Mouse (Mus musculus): ENCODE measurements around the gene Nup210. TPM values are rescaled to one million over a fixed set of nuclear protein-coding genes. Genes with fewer than 3 reads are reported as not detected.

Nup210 gene
- total and polyA plus RNA-seq, 3 experiments: 46.3 to 394 (median 71.5) TPM

DNA sequence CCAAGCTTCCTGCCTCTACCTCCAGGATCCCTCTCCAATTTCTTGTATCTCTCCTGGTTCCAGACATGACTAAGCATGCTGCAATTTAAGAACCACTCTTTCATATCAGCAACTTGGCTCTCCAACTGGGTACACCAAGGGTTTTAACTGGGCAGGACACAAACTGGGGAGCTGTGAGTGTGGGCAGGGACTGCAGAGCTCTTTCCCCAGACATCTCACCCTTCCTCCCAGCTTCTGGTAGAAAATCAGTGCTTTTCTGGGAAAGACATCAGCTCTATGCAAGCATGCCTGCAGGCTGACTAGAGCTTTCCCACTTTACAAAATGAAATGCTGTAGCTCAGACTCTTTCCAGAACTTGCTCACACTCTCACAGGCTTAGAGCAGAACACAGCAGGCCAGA lies 60.3 kb downstream of the Nup210 start:
- Histone ChIP-seq H3K4me1 (ENCODE audit: control insufficient read depth in 1 of 2, insufficient read depth in 2 of 2, low read length in 2 of 2) (no peaks in the 10 kb centered on the region), H3K36me3 (ENCODE audit: control insufficient read depth in 1 of 2, insufficient read depth in 2 of 2, low read length in 2 of 2) (peaks cover 0 to 7% of the 10 kb centered on the region in 2 experiments; a peak in 2 of 4 replicates), H3K9ac (ENCODE audit: control insufficient read depth, low read depth, low read length, poor library complexity, severe bottlenecking) (no peak overlapping the region), H3K9me3 (replicated peaks; ENCODE audit: insufficient read depth, low read length) (no peaks in the 10 kb centered on the region), H3K4me3 (ENCODE audit: control insufficient read depth in 1 of 2, insufficient read depth in 1 of 2, low read depth in 2 of 2, low read length in 2 of 2) (no peak overlapping the region), H3K79me2 (ENCODE audit: control insufficient read depth, insufficient read depth, low read length, poor library complexity) (no peaks in the 10 kb centered on the region), H3K27ac (ENCODE audit: control insufficient read depth, low read depth, low read length) (no peak overlapping the region), H3K27me3 (ENCODE audit: control insufficient read depth in 1 of 2, insufficient read depth in 2 of 2, low read length in 2 of 2) (no peaks in the 10 kb centered on the region)
- TF ChIP-seq ZKSCAN1 (IDR thresholded peaks at IDR 0.05; ENCODE audit: low read depth, low read length): no peak
- no peak for TF ChIP-seq POLR2A (IDR thresholded peaks at IDR 0.05; ENCODE audit: control insufficient read depth in 1 of 2, insufficient read depth in 1 of 2, low read depth in 1 of 2, low read length in 2 of 2, poor library complexity in 1 of 2)
- TF ChIP-seq MAZ (IDR thresholded peaks at IDR 0.05; ENCODE audit: low read depth, low read length): no peak
- no peak for TF ChIP-seq ZC3H11A (IDR thresholded peaks at IDR 0.05; ENCODE audit: low read depth, low read length)
- no peak for TF ChIP-seq TBP (IDR thresholded peaks at IDR 0.05; ENCODE audit: low read depth, low read length)
- TF ChIP-seq MAX (IDR thresholded peaks at IDR 0.05; ENCODE audit: low read length): no peak
- no peak for TF ChIP-seq MYB (IDR thresholded peaks at IDR 0.05; ENCODE audit: low read depth, low read length)
- no peak for TF ChIP-seq NRF1 (IDR thresholded peaks at IDR 0.05; ENCODE audit: insufficient read depth, low read depth, low read length, poor library complexity, severe bottlenecking)
- TF ChIP-seq ELF1 (IDR thresholded peaks at IDR 0.05; ENCODE audit: low read depth, low read length): no peak
- TF ChIP-seq ETS1 (IDR thresholded peaks at IDR 0.05; ENCODE audit: low read depth, low read length): no peak
- no peak for TF ChIP-seq RAD21 (IDR thresholded peaks at IDR 0.05; ENCODE audit: low read depth, low read length)
- TF ChIP-seq ZNF384 (IDR thresholded peaks at IDR 0.05; ENCODE audit: low read depth, low read length): no peak
- TF ChIP-seq USF2 (IDR thresholded peaks at IDR 0.05; ENCODE audit: borderline replicate concordance in 1 of 2, insufficient read depth in 1 of 2, low read depth in 1 of 2, low read length in 2 of 2): no peak
- TF ChIP-seq HCFC1 (IDR thresholded peaks at IDR 0.05; ENCODE audit: low read depth, low read length): no peak
- TF ChIP-seq SMC3 (IDR thresholded peaks at IDR 0.05; ENCODE audit: low read depth, low read length): no peak
- no peak for TF ChIP-seq POLR2AphosphoS2 (IDR thresholded peaks at IDR 0.05; ENCODE audit: low read length)
- no peak for TF ChIP-seq RCOR1 (IDR thresholded peaks at IDR 0.05; ENCODE audit: low read depth, low read length)
- DNase-seq (ENCODE audit: low read depth, low spot score): no peak

DNA sequence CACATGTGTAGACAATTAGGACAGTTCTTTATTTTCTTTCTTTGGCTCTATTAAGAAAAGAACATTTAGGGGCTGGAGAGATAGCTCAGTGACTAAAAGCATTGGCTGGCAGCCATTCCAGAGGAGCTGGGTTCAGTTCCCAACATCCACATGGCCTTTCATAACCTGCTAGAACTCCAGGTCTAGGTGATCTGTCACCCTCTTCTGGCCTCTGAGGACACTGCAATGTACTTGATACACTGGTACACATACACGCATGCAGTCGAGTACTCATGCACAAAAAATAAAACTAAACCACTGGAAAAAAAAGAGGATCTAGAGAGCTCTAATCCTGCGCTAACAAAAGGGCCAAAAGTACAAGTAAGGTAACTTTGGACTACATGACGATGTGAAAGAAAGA lies 64.1 kb downstream of the Nup210 start:
- Histone ChIP-seq H3K4me1 (ENCODE audit: control insufficient read depth in 1 of 2, insufficient read depth in 2 of 2, low read length in 2 of 2) (peaks cover 3 to 7% of the 10 kb centered on the region in 2 experiments; a peak in 2 of 4 replicates), H3K79me2 (ENCODE audit: control insufficient read depth, insufficient read depth, low read length, poor library complexity) (no peaks in the 10 kb centered on the region), H3K4me3 (ENCODE audit: control insufficient read depth in 1 of 2, insufficient read depth in 1 of 2, low read depth in 2 of 2, low read length in 2 of 2) (no peak overlapping the region), H3K9me3 (replicated peaks; ENCODE audit: insufficient read depth, low read length) (no peaks in the 10 kb centered on the region), H3K9ac (ENCODE audit: control insufficient read depth, low read depth, low read length, poor library complexity, severe bottlenecking) (no peak overlapping the region), H3K36me3 (ENCODE audit: control insufficient read depth in 1 of 2, insufficient read depth in 2 of 2, low read length in 2 of 2) (peaks cover 12 to 14% of the 10 kb centered on the region in 2 experiments), H3K27ac (ENCODE audit: control insufficient read depth, low read depth, low read length) (no peak overlapping the region), H3K27me3 (ENCODE audit: control insufficient read depth in 1 of 2, insufficient read depth in 2 of 2, low read length in 2 of 2) (no peaks in the 10 kb centered on the region)
- DNase-seq (ENCODE audit: low read depth, low spot score): peak; percentile 19
- TF ChIP-seq CTCF (IDR thresholded peaks at IDR 0.05 in 2 of 3, conservative IDR thresholded peaks at IDR 0.05 in 1 of 3; ENCODE audit: control insufficient read depth in 1 of 3, insufficient read depth in 1 of 3, low read depth in 2 of 3, low read length in 3 of 3, poor library complexity in 1 of 3, severe bottlenecking in 1 of 3): peak in 1 of 3 experiments; percentile 18; a peak in 2 of 6 replicates
- no peak for TF ChIP-seq GATA1 (IDR thresholded peaks at IDR 0.05; ENCODE audit: low read depth, low read length)
- TF ChIP-seq ZKSCAN1 (IDR thresholded peaks at IDR 0.05; ENCODE audit: low read depth, low read length): no peak
